Mouse (Mus musculus): ENCODE results near the gene Shbg. TPM values are rescaled to one million over a fixed set of nuclear protein-coding genes. Genes with fewer than 3 reads are reported as not detected.

The Shbg gene
- polyA plus RNA-seq, 1 experiment from 2014 or later, result not detected

DNA sequence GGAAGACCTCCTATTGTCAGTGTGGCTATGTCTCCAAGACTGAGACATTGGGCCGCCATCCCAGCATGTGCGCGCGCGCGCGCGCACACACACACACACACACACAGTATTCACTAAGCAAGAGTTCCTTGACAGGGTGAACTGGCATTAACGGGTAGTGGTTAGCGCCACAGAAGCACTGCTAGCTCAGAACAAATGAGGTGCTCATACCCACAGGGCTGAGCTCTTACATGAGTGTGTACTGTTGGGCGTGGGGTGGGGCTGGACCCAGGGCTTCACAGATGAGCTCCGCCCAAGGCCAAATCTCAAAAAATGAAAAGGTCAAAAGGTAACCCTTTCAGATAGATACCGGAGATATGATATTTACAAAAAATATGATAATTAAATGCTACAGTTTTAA is 32.8 kb downstream of the Shbg start:
- Histone ChIP-seq H3K27me3 (ENCODE audit: control insufficient read depth, insufficient read depth, low read length) (no peaks in the 10 kb centered on the region), H3K9ac (ENCODE audit: low read depth, low read length) (no peak overlapping the region), H3K4me1 (replicated peaks; ENCODE audit: control insufficient read depth, insufficient read depth, low read length) (peaks cover 2% of the 10 kb centered on the region; the same call in 1 of the 2 replicates), H3K27ac (ENCODE audit: low read depth, low read length) (no peak overlapping the region), H3K4me2 (replicated peaks; ENCODE audit: low read depth, low read length) (no peak overlapping the region), H3K4me3 (ENCODE audit: low read depth, low read length) (no peak overlapping the region), H3K36me3 (ENCODE audit: control insufficient read depth, insufficient read depth, low read length) (peaks cover 12% of the 10 kb centered on the region; the same call in 1 of the 2 replicates), H3K9me3 (ENCODE audit: control insufficient read depth, low read length) (no peaks in the 10 kb centered on the region)
- 95% methylated on average over 13 of the region's 13 CpGs for WGBS
- no peak for DNase-seq (ENCODE audit: low spot score)
- no peak for ATAC-seq (ENCODE audit: low FRiP score)

DNA sequence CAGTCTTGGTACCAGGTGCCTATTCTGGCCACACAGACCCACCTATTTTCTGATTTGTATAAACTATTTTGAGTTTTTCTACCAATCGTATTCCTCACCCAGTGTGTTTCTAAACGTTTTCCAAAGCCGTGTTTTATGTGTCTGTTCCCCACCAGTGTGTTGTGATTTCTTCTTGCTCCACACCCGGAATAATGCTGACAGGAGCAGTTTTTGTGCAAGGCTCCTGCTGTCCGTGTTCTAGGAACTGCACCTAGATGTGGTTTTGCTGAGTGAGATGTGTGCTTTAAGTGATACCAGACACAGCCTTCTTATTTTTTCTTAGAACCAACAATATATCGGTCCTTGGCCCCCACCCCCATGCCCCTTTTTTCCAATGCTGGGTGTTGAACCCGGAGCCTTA is 33.7 kb downstream of the Shbg start:
- no peak overlapping the region for H3K4me3 ChIP-seq (ENCODE audit: low read depth, low read length)
- WGBS, result 88% methylated on average over 7 of the region's 7 CpGs
- DNase-seq (ENCODE audit: low spot score) (no peak), ATAC-seq (ENCODE audit: low FRiP score) (no peak)
- H3K27me3 ChIP-seq (ENCODE audit: control insufficient read depth, insufficient read depth, low read length), result no peaks in the 10 kb centered on the region
- peaks cover 2% of the 10 kb centered on the region; the same call in 1 of the 2 replicates for H3K4me1 ChIP-seq (replicated peaks; ENCODE audit: control insufficient read depth, insufficient read depth, low read length)
- H3K4me2 ChIP-seq (replicated peaks; ENCODE audit: low read depth, low read length), result no peak overlapping the region
- H3K9me3 ChIP-seq (ENCODE audit: control insufficient read depth, low read length), result no peaks in the 10 kb centered on the region
- no peak overlapping the region for H3K27ac ChIP-seq (ENCODE audit: low read depth, low read length)
- H3K36me3 ChIP-seq (ENCODE audit: control insufficient read depth, insufficient read depth, low read length), result peaks cover 9% of the 10 kb centered on the region; the same call in 1 of the 2 replicates
- H3K9ac ChIP-seq (ENCODE audit: low read depth, low read length), result no peak overlapping the region

DNA sequence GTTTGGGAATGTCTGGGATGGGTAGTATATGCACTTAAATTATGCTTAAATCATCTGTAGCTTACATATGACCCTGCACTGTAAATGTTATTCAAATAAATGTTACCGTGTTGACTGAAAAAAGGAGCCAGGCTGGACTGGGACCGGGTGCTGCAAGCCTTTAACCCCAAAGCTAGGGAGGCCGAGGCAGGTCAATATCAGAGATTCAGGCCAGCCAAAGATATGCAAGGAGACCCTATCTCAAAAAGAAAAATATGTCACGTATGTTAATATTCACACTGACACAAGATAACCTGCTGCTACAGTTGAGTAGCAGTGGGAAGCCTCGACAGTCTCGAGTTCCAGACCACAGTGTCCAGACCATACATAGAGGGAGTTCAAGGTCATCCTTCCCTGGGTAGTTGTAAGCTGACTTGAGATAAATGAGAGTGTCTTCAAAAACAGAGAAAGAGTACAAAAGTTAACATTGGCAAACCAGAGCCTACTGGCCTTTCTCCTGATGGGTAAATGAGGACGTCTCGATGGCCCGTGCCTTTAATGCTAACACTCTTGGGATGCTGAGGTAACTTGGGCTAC is 35.4 kb downstream of the Shbg start:
- H3K9me3 ChIP-seq (ENCODE audit: control insufficient read depth, low read length), result no peaks in the 10 kb centered on the region
- peaks cover 8% of the 10 kb centered on the region for H3K4me1 ChIP-seq (replicated peaks; ENCODE audit: control insufficient read depth, insufficient read depth, low read length)
- ATAC-seq (ENCODE audit: low FRiP score) (no peak), DNase-seq (ENCODE audit: low spot score) (no peak)
- H3K4me3 ChIP-seq (ENCODE audit: low read depth, low read length), result peak overlapping the region; percentile 63; the same call in 1 of the 2 replicates
- H3K9ac ChIP-seq (ENCODE audit: low read depth, low read length), result peak overlapping the region; percentile 28; the same call in 1 of the 2 replicates
- peak overlapping the region; percentile 77 for H3K4me2 ChIP-seq (replicated peaks; ENCODE audit: low read depth, low read length)
- no peaks in the 10 kb centered on the region for H3K27me3 ChIP-seq (ENCODE audit: control insufficient read depth, insufficient read depth, low read length)
- H3K36me3 ChIP-seq (ENCODE audit: control insufficient read depth, insufficient read depth, low read length), result 0 out of 2 replicates have a peak, but pooled peaks cover 2% of the 10 kb centered on the region
- H3K27ac ChIP-seq (ENCODE audit: low read depth, low read length), result no peak overlapping the region
- 61% methylated on average over 9 of the region's 9 CpGs for WGBS

DNA sequence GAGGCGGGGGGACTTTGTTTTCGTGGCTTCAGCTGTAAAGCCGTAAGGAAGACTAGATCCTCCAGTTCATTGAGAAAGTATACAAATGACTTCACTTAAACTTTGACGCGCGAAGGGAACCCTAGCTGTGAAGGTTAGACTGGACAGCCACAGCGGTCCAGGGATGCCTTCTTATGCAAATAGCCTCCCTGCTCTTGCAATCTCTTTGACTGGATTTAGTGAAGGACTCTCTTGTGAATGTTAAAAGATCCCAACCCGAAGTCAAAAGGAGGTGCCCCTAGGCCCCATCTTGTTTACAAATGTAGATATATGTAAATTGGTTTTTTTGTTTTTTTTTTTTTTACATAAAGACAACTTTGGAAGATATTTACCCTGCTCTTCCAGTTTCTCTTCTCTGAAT is 35.9 kb downstream of the Shbg start:
- H3K9me3 ChIP-seq (ENCODE audit: control insufficient read depth, low read length), result no peaks in the 10 kb centered on the region
- peak overlapping the region; percentile 77 for H3K4me2 ChIP-seq (replicated peaks; ENCODE audit: low read depth, low read length)
- peak overlapping the region; percentile 84 for H3K27ac ChIP-seq (ENCODE audit: low read depth, low read length)
- no peaks in the 10 kb centered on the region for H3K36me3 ChIP-seq (ENCODE audit: control insufficient read depth, insufficient read depth, low read length)
- WGBS, result 2% methylated on average over 8 of the region's 8 CpGs
- H3K9ac ChIP-seq (ENCODE audit: low read depth, low read length), result peak overlapping the region; percentile 62
- peaks cover 12% of the 10 kb centered on the region for H3K4me1 ChIP-seq (replicated peaks; ENCODE audit: control insufficient read depth, insufficient read depth, low read length)
- no peaks in the 10 kb centered on the region for H3K27me3 ChIP-seq (ENCODE audit: control insufficient read depth, insufficient read depth, low read length)
- DNase-seq (ENCODE audit: low spot score) (peak; percentile 52), ATAC-seq (ENCODE audit: low FRiP score) (no peak)
- peak overlapping the region; percentile 63 for H3K4me3 ChIP-seq (ENCODE audit: low read depth, low read length)

DNA sequence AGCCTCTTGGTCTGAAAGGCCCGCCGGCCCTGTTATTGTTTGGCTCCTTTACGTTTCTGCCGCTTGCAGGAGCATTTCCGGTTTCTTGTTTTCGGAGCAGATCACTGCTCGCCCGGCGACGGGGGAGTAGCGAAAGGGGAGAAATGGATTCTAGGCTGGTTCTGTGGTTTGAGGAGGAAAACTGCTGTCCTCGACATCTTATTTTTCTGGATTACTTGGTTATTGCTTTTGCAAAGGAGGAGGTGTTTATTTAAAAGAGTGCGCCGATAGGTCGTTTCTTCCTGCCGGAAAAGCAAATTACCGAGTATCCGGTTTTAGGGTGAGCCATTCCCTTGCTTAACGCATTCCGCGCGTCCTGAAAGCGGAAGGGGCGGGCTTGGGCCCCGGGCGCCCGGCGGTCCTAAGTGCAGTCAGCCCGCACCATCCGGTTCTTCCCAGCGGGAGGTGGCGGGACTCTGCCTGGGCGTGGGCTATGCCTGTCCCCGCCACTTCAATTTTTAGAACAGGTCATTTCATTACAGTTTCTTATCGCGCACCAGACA is 36.5 kb downstream of the Shbg start:
- Histone ChIP-seq H3K4me3 (ENCODE audit: low read depth, low read length) (peak overlapping the region; percentile 63), H3K4me1 (replicated peaks; ENCODE audit: control insufficient read depth, insufficient read depth, low read length) (peaks cover 13% of the 10 kb centered on the region), H3K27ac (ENCODE audit: low read depth, low read length) (peak overlapping the region; percentile 84), H3K4me2 (replicated peaks; ENCODE audit: low read depth, low read length) (peak overlapping the region; percentile 77), H3K27me3 (ENCODE audit: control insufficient read depth, insufficient read depth, low read length) (no peaks in the 10 kb centered on the region), H3K9ac (ENCODE audit: low read depth, low read length) (peak overlapping the region; percentile 62), H3K9me3 (ENCODE audit: control insufficient read depth, low read length) (no peaks in the 10 kb centered on the region), H3K36me3 (ENCODE audit: control insufficient read depth, insufficient read depth, low read length) (no peaks in the 10 kb centered on the region)
- peak; percentile 88 for ATAC-seq (ENCODE audit: low FRiP score)
- peak; percentile 96 for DNase-seq (ENCODE audit: low spot score)
- WGBS, result 0% methylated on average over 36 of the region's 36 CpGs

DNA sequence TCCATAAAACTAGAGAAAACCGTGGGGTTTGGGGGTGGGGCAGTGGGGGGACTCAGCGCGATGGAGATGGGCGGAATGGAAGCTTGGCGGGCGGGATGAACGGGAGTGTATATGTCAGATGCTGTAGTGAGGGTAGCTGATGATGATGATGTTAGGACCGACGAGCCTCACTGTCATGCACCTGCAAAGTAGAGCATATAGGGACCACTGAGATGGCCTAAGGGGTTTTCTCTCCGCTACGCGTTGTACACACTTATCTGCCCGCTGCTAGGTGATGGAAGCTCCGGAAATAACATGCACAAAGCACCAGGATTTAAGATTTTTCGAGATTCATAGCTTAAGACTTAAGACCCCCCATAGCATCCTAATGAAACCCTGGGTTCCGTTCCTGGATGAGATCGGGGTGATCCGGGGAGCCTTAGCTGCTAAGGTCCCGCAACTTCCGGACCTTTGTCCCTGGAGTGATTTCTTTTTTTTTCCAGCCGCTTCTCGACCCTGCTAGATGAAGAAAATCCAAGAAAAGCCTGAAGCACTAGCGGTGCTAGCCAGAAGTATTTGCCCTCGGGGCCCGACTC is 37.0 kb downstream of the Shbg start:
- Histone ChIP-seq H3K36me3 (ENCODE audit: control insufficient read depth, insufficient read depth, low read length) (no peaks in the 10 kb centered on the region), H3K9me3 (ENCODE audit: control insufficient read depth, low read length) (no peaks in the 10 kb centered on the region), H3K9ac (ENCODE audit: low read depth, low read length) (peak overlapping the region; percentile 62), H3K27ac (ENCODE audit: low read depth, low read length) (peak overlapping the region; percentile 84), H3K4me2 (replicated peaks; ENCODE audit: low read depth, low read length) (peak overlapping the region; percentile 77), H3K4me3 (ENCODE audit: low read depth, low read length) (peak overlapping the region; percentile 63), H3K27me3 (ENCODE audit: control insufficient read depth, insufficient read depth, low read length) (no peaks in the 10 kb centered on the region), H3K4me1 (replicated peaks; ENCODE audit: control insufficient read depth, insufficient read depth, low read length) (peaks cover 13% of the 10 kb centered on the region)
- WGBS, result under 1% methylated on average over 25 of the region's 25 CpGs
- peak; percentile 6; the same call in 1 of the 2 replicates for ATAC-seq (ENCODE audit: low FRiP score)
- DNase-seq (ENCODE audit: low spot score), result no peak

DNA sequence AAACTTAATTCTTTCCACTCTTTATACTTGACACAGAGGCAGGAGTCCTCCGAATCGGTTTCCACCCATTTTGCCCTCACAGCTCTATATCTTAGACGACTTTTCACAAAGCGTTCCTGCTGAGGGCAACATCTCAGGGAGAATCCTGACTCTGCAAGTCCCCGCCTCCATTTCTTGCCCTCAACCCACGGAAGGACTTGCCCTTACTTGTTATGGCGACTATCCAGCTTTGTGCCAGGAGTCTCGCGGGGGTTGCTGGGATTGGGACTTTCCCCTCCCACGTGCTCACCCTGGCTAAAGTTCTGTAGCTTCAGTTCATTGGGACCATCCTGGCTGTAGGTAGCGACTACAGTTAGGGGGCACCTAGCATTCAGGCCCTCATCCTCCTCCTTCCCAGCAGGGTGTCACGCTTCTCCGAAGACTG is 37.6 kb downstream of the Shbg start, which contains the start of the genes Wrap53 and Trp53:
Wrap53 (minus strand) TSS at position 165 of the 424 bp plus-strand sequence.
Trp53 (plus strand) TSS at position 269 of the 424 bp plus-strand sequence.
- H3K36me3 ChIP-seq (ENCODE audit: control insufficient read depth, insufficient read depth, low read length), result no peaks in the 10 kb centered on the region
- no peaks in the 10 kb centered on the region for H3K27me3 ChIP-seq (ENCODE audit: control insufficient read depth, insufficient read depth, low read length)
- peak within 1 kb of the TSS; percentile 84 for H3K27ac ChIP-seq (ENCODE audit: low read depth, low read length)
- H3K9me3 ChIP-seq (ENCODE audit: control insufficient read depth, low read length), result no peaks in the 10 kb centered on the region
- H3K4me3 ChIP-seq (ENCODE audit: low read depth, low read length), result peak within 1 kb of the TSS; percentile 70
- peak within 1 kb of the TSS; percentile 82 for H3K9ac ChIP-seq (ENCODE audit: low read depth, low read length)
- 0% methylated on average over 13 of the region's 13 CpGs for WGBS
- ATAC-seq (ENCODE audit: low FRiP score) (peak; percentile 67; the same call in 1 of the 2 replicates), DNase-seq (ENCODE audit: low spot score) (peak; percentile 89)
- peak within 1 kb of the TSS; percentile 77 for H3K4me2 ChIP-seq (replicated peaks; ENCODE audit: low read depth, low read length)
- H3K4me1 ChIP-seq (replicated peaks; ENCODE audit: control insufficient read depth, insufficient read depth, low read length), result peaks cover 13% of the 10 kb centered on the region

DNA sequence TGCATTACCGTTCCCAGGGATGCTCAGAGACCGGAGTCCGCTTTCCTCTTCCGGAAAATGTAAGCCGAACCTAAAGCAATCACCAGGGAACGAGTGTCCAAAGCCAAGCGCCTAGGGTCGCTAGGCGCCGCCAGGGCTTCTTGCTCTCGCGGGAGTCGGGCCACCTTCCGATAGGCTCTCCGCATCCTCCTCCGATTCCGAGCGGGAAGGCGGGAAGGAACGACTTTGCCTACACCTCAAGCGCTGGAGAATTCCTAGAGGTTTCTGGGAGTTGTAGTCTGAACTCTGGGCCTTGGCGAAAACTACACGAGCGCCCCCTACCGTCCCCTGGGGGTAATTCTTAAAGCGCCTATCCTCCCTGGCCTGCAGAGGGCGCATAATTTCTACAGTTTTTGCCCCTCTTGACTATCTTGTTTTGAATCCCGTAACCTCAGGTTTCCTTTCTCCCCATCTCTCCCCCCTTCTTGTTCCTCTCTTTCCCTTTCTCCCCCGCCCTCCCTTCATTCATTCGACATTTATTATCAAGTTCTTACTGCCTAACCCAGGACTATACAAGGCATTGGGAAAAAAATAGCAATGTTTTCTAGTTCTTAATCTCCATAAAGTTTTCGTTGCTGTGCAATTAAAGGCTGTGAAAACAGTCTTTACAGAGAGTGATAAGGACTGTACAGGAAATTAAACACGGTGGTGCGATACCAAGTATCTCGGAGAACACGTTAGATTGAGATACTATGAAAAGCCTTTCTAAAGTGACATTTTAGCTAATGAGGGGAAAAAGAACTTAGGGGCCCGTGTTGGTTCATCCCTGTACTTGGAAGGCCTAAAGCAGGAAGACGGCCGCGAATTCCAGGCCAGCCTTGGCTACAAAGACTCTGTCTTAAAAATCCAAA is 38.3 kb downstream of the Shbg start:
- peak; percentile 98 for DNase-seq (ENCODE audit: low spot score)
- H3K4me3 ChIP-seq (ENCODE audit: low read depth, low read length), result peak overlapping the region; percentile 70
- no peaks in the 10 kb centered on the region for H3K9me3 ChIP-seq (ENCODE audit: control insufficient read depth, low read length)
- H3K27me3 ChIP-seq (ENCODE audit: control insufficient read depth, insufficient read depth, low read length), result no peaks in the 10 kb centered on the region
- peaks cover 13% of the 10 kb centered on the region for H3K4me1 ChIP-seq (replicated peaks; ENCODE audit: control insufficient read depth, insufficient read depth, low read length)
- 3% methylated on average over 39 of the region's 39 CpGs for WGBS
- ATAC-seq (ENCODE audit: low FRiP score), result peak; percentile 86
- peak overlapping the region; percentile 77 for H3K4me2 ChIP-seq (replicated peaks; ENCODE audit: low read depth, low read length)
- H3K27ac ChIP-seq (ENCODE audit: low read depth, low read length), result peak overlapping the region; percentile 84
- peak overlapping the region; percentile 82 for H3K9ac ChIP-seq (ENCODE audit: low read depth, low read length)
- no peaks in the 10 kb centered on the region for H3K36me3 ChIP-seq (ENCODE audit: control insufficient read depth, insufficient read depth, low read length)

Measured in hindbrain, embryonic 11.5 days (tissue).